Mouse (Mus musculus): Measurements from ENCODE around the gene Tarsl2. TPM values are rescaled to one million over a fixed set of nuclear protein-coding genes. Genes with fewer than 3 reads are reported as not detected.

Tarsl2 gene
- polyA plus RNA-seq, 1 experiment from 2014 or later: 9.1 TPM

- Histone ChIP-seq H3K4me3 (ENCODE audit: low read depth, low read length) (no peak overlapping the region), H3K9ac (no peak overlapping the region), H3K27ac (ENCODE audit: low read depth) (no peak overlapping the region), H3K9me3 (ENCODE audit: low read depth, low read length) (no peaks in the 10 kb centered on the region), H3K4me2 (no peak overlapping the region), H3K27me3 (ENCODE audit: insufficient read depth, low read length) (no peaks in the 10 kb centered on the region), H3K4me1 (ENCODE audit: insufficient read depth) (no peaks in the 10 kb centered on the region), H3K36me3 (ENCODE audit: insufficient read depth) (no peaks in the 10 kb centered on the region)
- ATAC-seq (ENCODE audit: insufficient read depth) (no peak), DNase-seq (peak; percentile 8)
- 47% methylated on average over 1 of the region's 1 CpGs for WGBS
- TF ChIP-seq CTCF (IDR thresholded peaks at IDR 0.05; ENCODE audit: low read depth): peak; percentile 22
Observed at GRCm38 (mm10) chr7:65618751-65619150, 25.9 kb upstream of the Tarsl2 start.

GRCm38 (mm10) chr7:65620746-65621145, 24.0 kb upstream of the Tarsl2 start:
- no peak overlapping the region for H3K4me3 ChIP-seq (ENCODE audit: low read depth, low read length)
- no peak for ATAC-seq (ENCODE audit: insufficient read depth)
- no peaks in the 10 kb centered on the region for H3K9me3 ChIP-seq (ENCODE audit: low read depth, low read length)
- no peak overlapping the region for H3K27ac ChIP-seq (ENCODE audit: low read depth)
- DNase-seq: no peak
- no peak overlapping the region for H3K4me2 ChIP-seq
- no peaks in the 10 kb centered on the region for H3K4me1 ChIP-seq (ENCODE audit: insufficient read depth)
- 74% methylated on average over 7 of the region's 7 CpGs for WGBS
- H3K36me3 ChIP-seq (ENCODE audit: insufficient read depth): no peaks in the 10 kb centered on the region
- H3K27me3 ChIP-seq (ENCODE audit: insufficient read depth, low read length): no peaks in the 10 kb centered on the region
- TF ChIP-seq CTCF (IDR thresholded peaks at IDR 0.05; ENCODE audit: low read depth): no peak
- H3K9ac ChIP-seq: no peak overlapping the region

- no peak for TF ChIP-seq CTCF (IDR thresholded peaks at IDR 0.05; ENCODE audit: low read depth)
- no peaks in the 10 kb centered on the region for H3K27me3 ChIP-seq (ENCODE audit: insufficient read depth, low read length)
- WGBS: 87% methylated on average over 3 of the region's 3 CpGs
- no peaks in the 10 kb centered on the region for H3K4me1 ChIP-seq (ENCODE audit: insufficient read depth)
- no peak for ATAC-seq (ENCODE audit: insufficient read depth)
- H3K4me2 ChIP-seq: no peak overlapping the region
- no peak overlapping the region for H3K9ac ChIP-seq
- no peak for DNase-seq
- no peaks in the 10 kb centered on the region for H3K36me3 ChIP-seq (ENCODE audit: insufficient read depth)
- H3K4me3 ChIP-seq (ENCODE audit: low read depth, low read length): no peak overlapping the region
- no peak overlapping the region for H3K27ac ChIP-seq (ENCODE audit: low read depth)
- no peaks in the 10 kb centered on the region for H3K9me3 ChIP-seq (ENCODE audit: low read depth, low read length)
Observed at GRCm38 (mm10) chr7:65623330-65623729, 21.4 kb upstream of the Tarsl2 start.

GRCm38 (mm10) chr7:65625528-65625927, 19.2 kb upstream of the Tarsl2 start:
- Histone ChIP-seq H3K27me3 (ENCODE audit: insufficient read depth, low read length) (no peaks in the 10 kb centered on the region), H3K9ac (no peak overlapping the region), H3K4me3 (ENCODE audit: low read depth, low read length) (no peak overlapping the region), H3K36me3 (ENCODE audit: insufficient read depth) (no peaks in the 10 kb centered on the region), H3K27ac (ENCODE audit: low read depth) (no peak overlapping the region), H3K9me3 (ENCODE audit: low read depth, low read length) (no peaks in the 10 kb centered on the region), H3K4me2 (no peak overlapping the region), H3K4me1 (ENCODE audit: insufficient read depth) (no peaks in the 10 kb centered on the region)
- peak; percentile 30; the same call in 1 of the 2 replicates for TF ChIP-seq CTCF (IDR thresholded peaks at IDR 0.05; ENCODE audit: low read depth)
- no peak for DNase-seq
- WGBS: 39% methylated on average over 2 of the region's 2 CpGs
- ATAC-seq (ENCODE audit: insufficient read depth): no peak

GRCm38 (mm10) chr7:65629846-65630245, 14.9 kb upstream of the Tarsl2 start:
- no peaks in the 10 kb centered on the region for H3K36me3 ChIP-seq (ENCODE audit: insufficient read depth)
- ATAC-seq (ENCODE audit: insufficient read depth) (no peak), DNase-seq (no peak)
- H3K9ac ChIP-seq: no peak overlapping the region
- no peak overlapping the region for H3K4me2 ChIP-seq
- H3K9me3 ChIP-seq (ENCODE audit: low read depth, low read length): no peaks in the 10 kb centered on the region
- H3K4me3 ChIP-seq (ENCODE audit: low read depth, low read length): no peak overlapping the region
- H3K27ac ChIP-seq (ENCODE audit: low read depth): no peak overlapping the region
- no peaks in the 10 kb centered on the region for H3K4me1 ChIP-seq (ENCODE audit: insufficient read depth)
- WGBS: 71% methylated on average over 1 of the region's 1 CpGs
- TF ChIP-seq CTCF (IDR thresholded peaks at IDR 0.05; ENCODE audit: low read depth): no peak
- no peaks in the 10 kb centered on the region for H3K27me3 ChIP-seq (ENCODE audit: insufficient read depth, low read length)

- no peak overlapping the region for H3K4me2 ChIP-seq
- H3K4me1 ChIP-seq (ENCODE audit: insufficient read depth): no peaks in the 10 kb centered on the region
- 53% methylated on average over 5 of the region's 5 CpGs for WGBS
- no peaks in the 10 kb centered on the region for H3K36me3 ChIP-seq (ENCODE audit: insufficient read depth)
- TF ChIP-seq CTCF (IDR thresholded peaks at IDR 0.05; ENCODE audit: low read depth): no peak
- no peaks in the 10 kb centered on the region for H3K9me3 ChIP-seq (ENCODE audit: low read depth, low read length)
- no peak overlapping the region for H3K9ac ChIP-seq
- no peak overlapping the region for H3K27ac ChIP-seq (ENCODE audit: low read depth)
- ATAC-seq (ENCODE audit: insufficient read depth) (no peak), DNase-seq (no peak)
- no peaks in the 10 kb centered on the region for H3K27me3 ChIP-seq (ENCODE audit: insufficient read depth, low read length)
- no peak overlapping the region for H3K4me3 ChIP-seq (ENCODE audit: low read depth, low read length)
Observed at GRCm38 (mm10) chr7:65630661-65631060, 14.0 kb upstream of the Tarsl2 start.

- Histone ChIP-seq H3K4me1 (ENCODE audit: insufficient read depth) (no peaks in the 10 kb centered on the region), H3K4me3 (ENCODE audit: low read depth, low read length) (no peak overlapping the region), H3K27me3 (ENCODE audit: insufficient read depth, low read length) (no peaks in the 10 kb centered on the region), H3K9ac (no peak overlapping the region), H3K9me3 (ENCODE audit: low read depth, low read length) (no peaks in the 10 kb centered on the region), H3K27ac (ENCODE audit: low read depth) (no peak overlapping the region), H3K36me3 (ENCODE audit: insufficient read depth) (no peaks in the 10 kb centered on the region), H3K4me2 (no peak overlapping the region)
- no peak for DNase-seq
- WGBS: 86% methylated on average over 6 of the region's 6 CpGs
- TF ChIP-seq CTCF (IDR thresholded peaks at IDR 0.05; ENCODE audit: low read depth): no peak
- ATAC-seq (ENCODE audit: insufficient read depth): no peak
Observed at GRCm38 (mm10) chr7:65635831-65636230, 8.9 kb upstream of the Tarsl2 start.

- no peaks in the 10 kb centered on the region for H3K27me3 ChIP-seq (ENCODE audit: insufficient read depth, low read length)
- no peak overlapping the region for H3K27ac ChIP-seq (ENCODE audit: low read depth)
- no peaks in the 10 kb centered on the region for H3K4me1 ChIP-seq (ENCODE audit: insufficient read depth)
- TF ChIP-seq CTCF (IDR thresholded peaks at IDR 0.05; ENCODE audit: low read depth): no peak
- no peaks in the 10 kb centered on the region for H3K9me3 ChIP-seq (ENCODE audit: low read depth, low read length)
- H3K36me3 ChIP-seq (ENCODE audit: insufficient read depth): no peaks in the 10 kb centered on the region
- H3K9ac ChIP-seq: no peak overlapping the region
- 62% methylated on average over 7 of the region's 7 CpGs for WGBS
- H3K4me3 ChIP-seq (ENCODE audit: low read depth, low read length): no peak overlapping the region
- no peak for ATAC-seq (ENCODE audit: insufficient read depth)
- H3K4me2 ChIP-seq: no peak overlapping the region
- DNase-seq: no peak
Observed at GRCm38 (mm10) chr7:65636356-65636880, 8.3 kb upstream of the Tarsl2 start.

All from lung, embryonic 14.5 days (tissue).